Mouse (Mus musculus) intestine, embryonic 16.5 days (tissue): ENCODE measurements at regions not wholly inside any gene's neighbourhood (a gene's known extent, or its start where the extent isn't known, plus 50 kb on each side); places are given as distances from the start of the nearest gene placed in this dataset.

Experiments used
- ATAC-seq: fragments of 200-750 bp; cut with Nextera tagmentation; 2 replicates; pipeline ENCODE4 v1.8.0; 2017; ENCODE audit warnings: moderate TSS enrichment, moderate library complexity
- H3K27ac ChIP-seq: fragments of 300-500 bp; sonication (generic); 2 replicates; pipeline ENCODE4 v1.5.1; 2014; ENCODE audit warnings: mild to moderate bottlenecking, low read length
- H3K27me3 ChIP-seq: fragments of 300-500 bp; sonication (generic); replicated peaks from 2 replicates; pipeline ENCODE4 v1.6.1; 2014; ENCODE audit warnings: low read length, control low read depth, mixed read lengths; ENCODE audit not compliant: control insufficient read depth, insufficient read depth
- H3K36me3 ChIP-seq: fragments of 300-500 bp; sonication (generic); 2 replicates; pipeline ENCODE4 v1.6.1; 2014; ENCODE audit warnings: low read length, control low read depth; ENCODE audit not compliant: control insufficient read depth, insufficient read depth
- H3K4me1 ChIP-seq: fragments of 300-500 bp; sonication (generic); 2 replicates; pipeline ENCODE4 v1.6.1; 2014; ENCODE audit warnings: low read length, control low read depth, mixed read lengths; ENCODE audit not compliant: control insufficient read depth, insufficient read depth
- H3K4me2 ChIP-seq: fragments of 300-500 bp; sonication (generic); 2 replicates; pipeline ENCODE4 v1.6.1; 2014; ENCODE audit warnings: low read depth, low read length, control low read depth
- H3K4me3 ChIP-seq: fragments of 300-500 bp; sonication (generic); 2 replicates; pipeline ENCODE4 v1.5.1; 2014; ENCODE audit warnings: mild to moderate bottlenecking, low read length
- H3K9ac ChIP-seq: fragments of 300-500 bp; sonication (generic); 2 replicates; pipeline ENCODE4 v1.6.1; 2014; ENCODE audit warnings: low read depth, low read length
- H3K9me3 ChIP-seq: fragments of 300-500 bp; sonication (generic); 2 replicates; pipeline ENCODE4 v1.6.1; 2016; ENCODE audit warnings: low read length, control low read depth; ENCODE audit not compliant: control insufficient read depth
- WGBS: fragments of 180-500 bp; shearing (Covaris S2); extraction: QIAGEN DNeasy Blood & Tissue Kit; methylation state at CpG from one replicate; pipeline ENCODE4 v1.1.7; 2014; 5-methylcytosine and 5-hydroxymethylcytosine counted together

- no peak overlapping the region for H3K4me2 ChIP-seq
- H3K9me3 ChIP-seq: no peaks in the 10 kb centered on the region
- no peak for ATAC-seq
- peaks cover 34% of the 10 kb centered on the region for H3K4me1 ChIP-seq
- 65% methylated on average over 8 of the region's 8 CpGs for WGBS
- H3K27me3 ChIP-seq: no peaks in the 10 kb centered on the region
- H3K36me3 ChIP-seq: no peaks in the 10 kb centered on the region
- H3K4me3 ChIP-seq: no peak overlapping the region
- no peak overlapping the region for H3K9ac ChIP-seq
- no peak overlapping the region for H3K27ac ChIP-seq
Observed at GRCm38 (mm10) chr2:144192428-144192827, 78.0 kb upstream of the Mgme1 start.

- Histone ChIP-seq H3K4me1 (peaks cover 37% of the 10 kb centered on the region), H3K9me3 (no peaks in the 10 kb centered on the region), H3K36me3 (no peaks in the 10 kb centered on the region), H3K4me3 (no peak overlapping the region), H3K9ac (no peak overlapping the region), H3K4me2 (no peak overlapping the region), H3K27ac (no peak overlapping the region), H3K27me3 (no peaks in the 10 kb centered on the region)
- ATAC-seq: no peak
- WGBS: 61% methylated on average over 14 of the region's 14 CpGs
Observed at GRCm38 (mm10) chr2:144195851-144196250, 74.6 kb upstream of the Mgme1 start.

- no peak overlapping the region for H3K4me2 ChIP-seq
- no peak for ATAC-seq
- no peaks in the 10 kb centered on the region for H3K27me3 ChIP-seq
- peaks cover 30% of the 10 kb centered on the region for H3K4me1 ChIP-seq
- H3K9me3 ChIP-seq: no peaks in the 10 kb centered on the region
- H3K36me3 ChIP-seq: no peaks in the 10 kb centered on the region
- no peak overlapping the region for H3K9ac ChIP-seq
- H3K4me3 ChIP-seq: no peak overlapping the region
- WGBS: 84% methylated on average over 2 of the region's 2 CpGs
- peak overlapping the region; percentile 48 for H3K27ac ChIP-seq
Observed at GRCm38 (mm10) chr2:144197139-144197538, 73.3 kb upstream of the Mgme1 start.

- peak overlapping the region; percentile 33 for H3K4me2 ChIP-seq
- peak; percentile 91 for ATAC-seq
- WGBS: 22% methylated on average over 13 of the region's 13 CpGs
- H3K9me3 ChIP-seq: no peaks in the 10 kb centered on the region
- H3K9ac ChIP-seq: peak overlapping the region; percentile 51; the same call in 1 of the 2 replicates
- H3K4me3 ChIP-seq: peak overlapping the region; percentile 1
- no peaks in the 10 kb centered on the region for H3K27me3 ChIP-seq
- no peaks in the 10 kb centered on the region for H3K36me3 ChIP-seq
- H3K4me1 ChIP-seq: peaks cover 33% of the 10 kb centered on the region
- peak overlapping the region; percentile 98 for H3K27ac ChIP-seq
Observed at GRCm38 (mm10) chr2:144198326-144199051, 72.0 kb upstream of the Mgme1 start.
